Mouse (Mus musculus) testis, adult 2 months (tissue): ENCODE results near the gene Opcml. TPM values are rescaled to one million over a fixed set of nuclear protein-coding genes. Genes with fewer than 3 reads are reported as not detected.

Source experiments
- H3K27ac ChIP-seq: fragments of 200-500 bp; 2 replicates; pipeline ENCODE4 v1.5.1; 2012; ENCODE audit warnings: low read depth, low read length; ENCODE audit not compliant: control insufficient read depth, insufficient read depth
- H3K27me3 ChIP-seq: fragments of 200-500 bp; 2 replicates; pipeline ENCODE4 v1.6.1; 2012; ENCODE audit warnings: mild to moderate bottlenecking, low read length, moderate library complexity; ENCODE audit not compliant: control insufficient read depth, insufficient read depth
- H3K36me3 ChIP-seq: fragments of 200-500 bp; 2 replicates; pipeline ENCODE4 v1.6.1; 2012; ENCODE audit warnings: mild to moderate bottlenecking, low read length; ENCODE audit not compliant: control insufficient read depth, insufficient read depth
- H3K4me1 ChIP-seq: fragments of 200-500 bp; 2 replicates; pipeline ENCODE4 v1.6.1; 2012; ENCODE audit warnings: low read length; ENCODE audit not compliant: control insufficient read depth, insufficient read depth
- H3K4me3 ChIP-seq: fragments of 200-500 bp; 2 replicates; pipeline ENCODE4 v1.5.1; 2012; ENCODE audit warnings: low read depth, mild to moderate bottlenecking, low read length, moderate library complexity, mixed read lengths; ENCODE audit not compliant: control insufficient read depth
- CTCF ChIP-seq: fragments of 200-500 bp; IDR thresholded peaks from 2 replicates; pipeline ENCODE4 v1.5.1; 2012; ENCODE audit warnings: low read depth, mild to moderate bottlenecking, inconsistent platforms, low read length, moderate library complexity; ENCODE audit not compliant: control insufficient read depth, insufficient read depth, insufficient replicate concordance
- POLR2A ChIP-seq: fragments of 200-500 bp; IDR thresholded peaks from 2 replicates; pipeline ENCODE4 v1.6.1; 2012; ENCODE audit warnings: low read depth, mild to moderate bottlenecking, inconsistent platforms, low read length, moderate library complexity; ENCODE audit not compliant: control insufficient read depth
- polyA plus RNA-seq: library from polyadenylated mRNA; depleted of rRNA; stranded (reverse); fragments of >200 nt; gene quantifications from 2 replicates; pipeline ENCODE4 v1.2.3, GENCODE M21; 2012

Gene Opcml
- polyA plus RNA-seq, 1 experiment: 0.62 TPM

GRCm38 (mm10) chr9:28289696-28290330, 499.2 kb downstream of the Opcml start:
- no peaks in the 10 kb centered on the region for H3K36me3 ChIP-seq
- H3K27me3 ChIP-seq: no peaks in the 10 kb centered on the region
- TF ChIP-seq CTCF: no peak
- no peak for TF ChIP-seq POLR2A
- H3K4me1 ChIP-seq: no peaks in the 10 kb centered on the region
- no peak overlapping the region for H3K27ac ChIP-seq
- H3K4me3 ChIP-seq: no peak overlapping the region

DNA sequence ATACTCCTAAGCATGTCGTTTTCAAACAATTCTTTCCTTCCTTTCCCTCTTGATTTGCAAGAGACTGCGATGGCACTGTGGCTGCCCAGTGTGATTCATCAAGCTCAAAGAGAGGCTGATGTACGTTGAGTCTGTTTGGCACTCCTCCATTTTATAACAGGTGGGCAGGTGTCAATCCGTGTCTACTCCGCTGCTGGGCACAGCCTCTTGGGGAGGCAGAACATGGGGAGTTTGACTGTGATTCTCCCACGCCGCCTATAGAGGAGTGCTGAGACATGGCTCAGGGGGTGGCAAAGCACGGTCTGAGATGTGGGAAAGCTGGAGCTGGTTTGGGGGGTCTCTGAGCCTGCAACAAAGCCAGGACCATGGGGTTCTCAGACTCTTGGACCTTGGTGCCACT, 513.1 kb downstream of the Opcml start:
- Histone ChIP-seq H3K27me3 (no peaks in the 10 kb centered on the region), H3K27ac (no peak overlapping the region), H3K36me3 (no peaks in the 10 kb centered on the region), H3K4me1 (no peaks in the 10 kb centered on the region), H3K4me3 (no peak overlapping the region)
- no peak for TF ChIP-seq POLR2A
- no peak for TF ChIP-seq CTCF

DNA sequence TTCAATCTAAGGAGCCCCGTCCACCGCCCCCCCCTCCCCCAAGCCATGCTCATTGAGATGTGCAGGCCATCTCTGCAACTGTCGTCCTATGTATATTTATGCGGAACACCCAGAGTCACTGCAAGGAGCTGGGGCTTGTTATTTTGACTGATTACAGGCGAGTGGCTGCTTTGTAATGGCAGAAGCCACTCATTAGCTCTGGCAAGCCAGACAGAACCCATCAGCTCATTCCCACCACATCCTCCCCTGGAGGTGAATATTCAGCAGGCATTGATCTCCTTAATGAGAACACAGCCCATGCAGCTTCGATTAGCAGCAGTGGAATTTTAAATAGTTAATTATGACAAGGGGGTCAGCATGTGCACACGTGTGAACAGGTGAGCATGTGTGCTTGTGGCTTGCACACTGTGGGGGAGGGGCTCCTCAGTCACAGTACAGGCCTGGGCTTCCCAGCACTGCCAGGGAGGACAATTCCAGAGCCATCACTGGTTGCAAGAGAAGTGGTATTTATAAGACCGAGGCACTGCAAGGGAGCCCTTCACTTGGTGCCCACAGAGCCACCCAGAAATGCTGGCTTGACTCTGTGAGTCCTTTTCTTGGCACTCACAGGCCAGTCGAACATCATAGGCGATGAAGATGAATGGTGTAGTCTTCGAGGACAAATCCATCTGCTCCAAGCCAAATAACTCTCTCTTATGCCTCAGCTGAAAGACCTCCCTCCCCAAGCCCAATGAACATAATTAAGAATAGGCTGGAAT, 516.0 kb downstream of the Opcml start:
- no peak for TF ChIP-seq CTCF
- TF ChIP-seq POLR2A: no peak
- H3K27ac ChIP-seq: no peak overlapping the region
- H3K27me3 ChIP-seq: no peaks in the 10 kb centered on the region
- no peak overlapping the region for H3K4me3 ChIP-seq
- H3K4me1 ChIP-seq: no peaks in the 10 kb centered on the region
- H3K36me3 ChIP-seq: no peaks in the 10 kb centered on the region

- Histone ChIP-seq H3K27me3 (no peaks in the 10 kb centered on the region), H3K4me1 (no peaks in the 10 kb centered on the region), H3K4me3 (no peak overlapping the region), H3K36me3 (no peaks in the 10 kb centered on the region), H3K27ac (no peak overlapping the region)
- TF ChIP-seq CTCF (no peak), POLR2A (no peak)
Observed at GRCm38 (mm10) chr9:28307122-28307430, 516.5 kb downstream of the Opcml start.

GRCm38 (mm10) chr9:28307481-28308050, 517.0 kb downstream of the Opcml start:
- Histone ChIP-seq H3K4me3 (no peak overlapping the region), H3K27me3 (no peaks in the 10 kb centered on the region)

GRCm38 (mm10) chr9:28317881-28318280, 527.3 kb downstream of the Opcml start:
- Histone ChIP-seq H3K27ac (no peak overlapping the region), H3K4me3 (no peak overlapping the region)
- TF ChIP-seq POLR2A (no peak), CTCF (no peak)

More at GRCm38 (mm10) chr9:28307481-28308050, 517.0 kb downstream of the Opcml start:
- Histone ChIP-seq H3K36me3 (no peaks in the 10 kb centered on the region), H3K27ac (no peak overlapping the region), H3K4me1 (no peaks in the 10 kb centered on the region)
- no peak for TF ChIP-seq POLR2A
- no peak for TF ChIP-seq CTCF

GRCm38 (mm10) chr9:28319021-28319755, 528.6 kb downstream of the Opcml start:
- no peak overlapping the region for H3K27ac ChIP-seq
- no peaks in the 10 kb centered on the region for H3K36me3 ChIP-seq
- H3K27me3 ChIP-seq: no peaks in the 10 kb centered on the region
- H3K4me1 ChIP-seq: no peaks in the 10 kb centered on the region
- H3K4me3 ChIP-seq: no peak overlapping the region
- no peak for TF ChIP-seq POLR2A
- no peak for TF ChIP-seq CTCF

More at GRCm38 (mm10) chr9:28317881-28318280, 527.3 kb downstream of the Opcml start:
- no peaks in the 10 kb centered on the region for H3K36me3 ChIP-seq
- H3K27me3 ChIP-seq: no peaks in the 10 kb centered on the region
- no peaks in the 10 kb centered on the region for H3K4me1 ChIP-seq
